Mouse (Mus musculus) left cerebral cortex, postnatal 10 days (tissue): ENCODE measurements around the gene Tmsb10. TPM values are rescaled to one million over a fixed set of nuclear protein-coding genes. Genes with fewer than 3 reads are reported as not detected.
A peak's percentile ranks its signal among the peaks of the same experiment; 100 is the strongest.

Experiments used
- DNase-seq, 2 experiments: peaks; one replicate each; pipeline ENCODE4 v3.0.0; 2021 to 2022; ENCODE audit warnings: low spot score in 2 of 2, mixed read lengths in 1 of 2; ENCODE audit errors: extremely low spot score in 1 of 2
- intact Hi-C: fragments of 180-260 bp; cut with DNase I; formaldehyde crosslinking; loops from one replicate; pipeline ENCODE4 v1.15.1; 2025
- total RNA-seq, 2 experiments: library from RNA; stranded (reverse); gene quantifications; 2 replicates each; pipeline ENCODE4 v1.2.3; 2021

Gene Tmsb10
- total RNA-seq: 1,000 to 10,000 TPM; 1,612 to 1,640 TPM

GRCm38 (mm10) chr6:72958662-72959071, at the start of gene Tmsb10:
Gene Tmsb10, minus strand, starts transcription at chr6:72958748.
- intact Hi-C loops: loop anchor here (5.0 kb wide), 1 partner anchor 49 kb away; no protein-coding TSS in a partner anchor
- no peak for DNase-seq

DNA sequence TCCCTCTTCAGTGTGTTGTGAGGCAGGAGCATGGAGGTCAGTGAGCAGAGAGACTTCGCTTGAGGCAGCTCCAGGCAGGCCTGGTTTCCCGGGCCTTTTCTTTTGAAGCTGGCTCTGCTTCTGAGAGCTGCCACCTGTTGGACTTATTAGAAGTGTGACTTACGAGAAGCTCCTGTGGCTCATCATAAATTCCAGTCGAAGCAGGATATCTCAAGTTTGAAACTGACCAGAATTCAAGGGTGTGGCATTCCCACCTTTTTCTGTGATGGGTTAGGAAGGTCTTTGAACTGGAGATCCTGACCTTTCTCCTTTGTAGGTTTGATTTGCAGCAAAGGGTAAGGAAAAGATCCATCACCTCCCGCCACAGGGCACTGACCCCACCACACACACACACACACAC, 45.1 kb upstream of the Tmsb10 start:
- no peak for DNase-seq
- intact Hi-C loops: no loop called here

GRCm38 (mm10) chr6:73002391-73002790, 43.8 kb upstream of the Tmsb10 start:
- intact Hi-C loops: no loop called here
- DNase-seq: no peak

GRCm38 (mm10) chr6:72998809-72999208, 40.3 kb upstream of the Tmsb10 start:
- no peak for DNase-seq
- intact Hi-C loops: no loop called here

GRCm38 (mm10) chr6:72993688-72994082, 35.1 kb upstream of the Tmsb10 start:
- no peak for DNase-seq
- intact Hi-C loops: no loop called here

DNA sequence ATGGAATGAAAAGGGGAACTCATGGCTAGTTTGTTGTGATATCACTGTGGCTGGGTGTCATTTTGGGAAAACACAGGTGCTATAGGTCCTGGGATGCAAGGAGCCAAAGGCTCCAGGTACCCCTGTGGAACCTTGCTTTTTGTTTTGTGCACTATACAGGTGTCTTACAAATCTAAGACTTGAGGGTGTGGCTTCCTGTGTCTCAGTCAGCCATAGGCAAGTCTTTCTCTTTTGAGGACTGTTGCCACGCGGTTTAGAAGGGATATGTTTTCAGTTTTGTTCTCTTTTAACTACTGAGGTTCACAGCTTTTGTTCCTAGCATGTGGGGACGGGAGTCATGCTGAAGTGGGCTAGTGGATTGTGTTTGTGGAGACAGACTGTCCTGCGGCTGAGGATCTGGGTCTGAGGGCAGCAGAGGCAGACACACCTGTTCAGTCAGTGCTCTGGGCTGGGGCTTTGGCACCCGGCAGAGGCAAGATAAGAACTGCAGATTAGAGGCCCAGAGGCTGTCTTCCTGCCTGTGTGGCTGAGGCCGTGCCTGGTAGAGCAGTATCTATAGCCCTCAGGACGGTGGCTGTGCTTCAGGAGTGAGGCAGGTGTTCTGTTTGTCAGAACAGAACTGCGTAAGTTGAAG, 34.6 kb upstream of the Tmsb10 start:
- intact Hi-C loops: no loop called here
- no peak for DNase-seq

- intact Hi-C loops: no loop called here
- no peak for DNase-seq
Measured at GRCm38 (mm10) chr6:72990206-72990605, 31.7 kb upstream of the Tmsb10 start.

DNA sequence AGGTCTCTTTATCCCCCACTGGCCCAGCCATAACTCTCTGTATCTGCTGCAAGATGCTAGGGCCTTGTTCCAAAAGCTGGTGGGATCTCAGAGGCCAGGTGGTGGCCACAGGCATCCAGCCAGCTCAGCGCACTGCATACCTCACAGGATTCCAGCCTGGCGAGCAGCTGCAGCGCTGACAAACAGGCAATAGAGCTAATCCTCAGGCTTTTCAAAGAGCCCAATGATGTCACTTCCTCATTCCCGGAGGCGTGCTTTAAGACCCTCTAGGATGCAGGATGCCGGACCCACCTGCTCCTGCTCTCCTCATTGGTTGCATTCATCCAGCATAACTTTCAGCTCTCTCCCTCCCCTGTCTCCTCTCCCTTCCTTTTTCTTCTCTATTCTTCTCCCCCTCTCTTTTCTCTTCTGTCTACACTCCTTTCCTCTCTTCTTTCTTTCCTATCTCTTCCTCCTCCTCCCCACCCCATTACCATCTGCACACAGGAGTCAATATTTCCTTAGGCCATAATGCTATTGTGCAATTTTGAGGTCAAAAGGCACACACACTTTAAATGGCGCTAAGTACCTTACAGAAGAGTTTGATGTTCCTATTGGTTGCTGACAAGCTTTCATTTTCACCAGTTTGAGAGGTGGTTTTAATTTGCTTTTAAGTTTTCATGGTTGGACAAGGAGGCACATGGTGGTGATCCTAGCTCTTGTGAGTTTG, 30.6 kb upstream of the Tmsb10 start:
- DNase-seq: peak in 1 of 2 experiments; percentile 63
- intact Hi-C loops: no loop called here

GRCm38 (mm10) chr6:72982506-72982905, 24.0 kb upstream of the Tmsb10 start:
- intact Hi-C loops: no loop called here
- DNase-seq: no peak

DNA sequence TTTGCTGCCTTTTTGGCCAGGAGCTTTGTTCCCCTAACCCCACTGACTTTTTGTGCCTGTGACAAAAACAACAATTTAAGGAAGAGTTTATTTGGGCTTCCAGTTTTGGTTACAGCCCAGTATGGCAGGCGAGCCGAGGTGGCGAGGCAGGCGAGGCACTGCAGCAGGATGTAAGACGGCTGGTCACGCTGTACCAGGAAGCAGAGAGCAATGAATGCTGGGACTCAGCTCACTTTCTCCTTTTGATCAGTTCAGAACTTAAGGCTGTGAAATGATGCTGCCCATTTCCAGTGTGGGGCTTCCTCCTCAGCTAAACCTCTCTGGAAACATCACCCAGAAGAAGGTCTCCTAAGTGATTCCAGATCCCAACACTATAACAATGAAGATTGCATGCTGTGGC, 23.3 kb upstream of the Tmsb10 start:
- intact Hi-C loops: no loop called here
- DNase-seq: no peak

DNA sequence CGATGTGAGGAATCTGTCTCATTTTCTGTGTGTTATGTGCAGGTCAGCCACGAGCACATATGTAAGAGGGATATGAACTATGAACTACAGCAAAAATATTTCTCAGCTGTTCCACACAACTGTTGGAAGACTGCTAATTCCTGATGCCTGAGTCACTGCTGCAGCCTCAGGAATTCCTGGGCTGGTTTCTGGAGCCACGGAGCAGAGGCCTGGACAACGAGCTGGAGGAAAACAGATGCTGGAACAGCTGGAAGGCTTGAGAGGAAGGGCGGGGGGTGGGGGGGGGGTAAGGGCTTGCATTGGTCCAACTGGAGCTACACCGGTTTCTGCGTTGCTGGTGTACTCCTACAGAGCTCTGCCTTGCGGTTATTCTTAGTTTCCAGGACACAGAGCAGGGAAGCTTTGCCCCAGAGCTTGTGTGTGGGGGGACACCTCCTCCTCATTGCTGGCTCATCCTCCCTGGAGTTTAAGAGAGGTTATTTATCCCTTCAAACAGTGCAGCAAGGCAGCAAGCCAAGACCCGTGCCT, 22.6 kb upstream of the Tmsb10 start:
- intact Hi-C loops: no loop called here
- peak in 1 of 2 experiments; percentile 56 for DNase-seq

DNA sequence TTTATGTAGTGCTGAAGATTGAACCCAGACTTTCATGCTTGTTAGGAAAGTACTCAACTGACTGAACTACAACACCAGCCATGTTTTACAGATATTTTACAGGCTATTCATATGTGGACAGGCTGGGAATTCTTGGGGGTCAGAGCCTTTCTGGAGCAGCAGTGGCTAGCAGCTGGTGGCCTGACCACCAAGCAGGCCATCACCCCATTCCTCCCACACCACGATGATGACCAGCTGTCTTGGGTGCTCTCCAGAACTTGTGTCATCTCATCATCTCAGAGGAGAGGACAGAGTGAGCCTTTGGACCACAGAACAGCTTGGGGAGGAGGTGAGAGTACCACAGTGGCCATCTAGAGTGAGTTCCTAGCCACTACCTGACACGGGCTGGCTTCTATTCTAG, 18.3 kb upstream of the Tmsb10 start:
- no peak for DNase-seq
- intact Hi-C loops: no loop called here

- intact Hi-C loops: no loop called here
Measured at GRCm38 (mm10) chr6:72971074-72971473, 12.5 kb upstream of the Tmsb10 start.

GRCm38 (mm10) chr6:72969787-72970186, 11.2 kb upstream of the Tmsb10 start:
- DNase-seq: no peak
- intact Hi-C loops: no loop called here

More at GRCm38 (mm10) chr6:72971074-72971473, 12.5 kb upstream of the Tmsb10 start:
- DNase-seq: no peak

- DNase-seq: no peak
- intact Hi-C loops: no loop called here
Measured at GRCm38 (mm10) chr6:72965199-72965598, 6.7 kb upstream of the Tmsb10 start.

- DNase-seq: no peak
- intact Hi-C loops: no loop called here
Measured at GRCm38 (mm10) chr6:72962281-72962741, 3.8 kb upstream of the Tmsb10 start.

DNA sequence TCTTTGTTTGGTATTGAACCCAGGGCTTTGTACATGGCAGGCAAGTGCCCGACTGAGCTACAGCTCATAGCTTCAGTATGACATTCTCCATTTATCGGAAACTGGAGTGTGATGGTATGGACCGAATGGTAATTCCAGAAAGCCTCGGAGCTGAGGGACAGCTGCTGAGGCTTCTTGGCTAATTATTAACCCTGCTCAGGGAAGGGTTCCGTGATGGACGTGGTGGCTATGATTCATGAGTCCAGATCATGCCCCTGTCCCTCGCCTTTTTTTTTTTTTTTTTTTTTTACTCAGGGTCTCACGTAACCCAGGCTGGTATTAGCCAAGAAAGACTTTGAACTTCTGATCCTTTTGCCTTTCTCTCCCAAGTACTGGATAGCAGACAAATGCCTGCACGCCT, 3.1 kb upstream of the Tmsb10 start:
- intact Hi-C loops: no loop called here
- no peak for DNase-seq

DNA sequence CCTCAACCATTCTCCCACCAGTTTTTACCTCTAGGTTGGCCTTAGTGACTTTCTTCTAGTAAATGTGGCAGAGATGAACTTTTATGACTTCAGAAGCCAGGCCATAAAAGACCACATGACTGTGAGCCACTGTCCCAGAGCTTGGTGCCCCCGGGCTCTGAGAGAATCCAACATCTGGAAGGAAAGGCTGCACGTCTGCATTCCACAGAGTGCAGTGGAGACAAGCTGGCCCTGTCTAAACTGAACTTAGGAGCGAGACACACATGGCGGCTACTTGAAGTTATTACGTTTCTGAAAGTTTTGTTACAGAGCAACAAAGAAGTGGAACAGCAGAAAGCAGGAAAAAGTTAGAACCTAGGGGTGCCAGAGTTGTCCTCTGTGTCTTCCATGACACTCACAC, 2.1 kb upstream of the Tmsb10 start:
- intact Hi-C loops: no loop called here
- DNase-seq: no peak

- intact Hi-C loops: loop anchor here (5.0 kb wide), 1 partner anchor 48 kb away; no protein-coding TSS in a partner anchor
- no peak for DNase-seq
Measured at GRCm38 (mm10) chr6:72959175-72959574, 627 bp upstream of the Tmsb10 start.
